Mouse (Mus musculus) heart, postnatal 0 days (tissue): ENCODE measurements around the gene Gm49486.

ENCODE experiments used
- CTCF ChIP-seq: IDR thresholded peaks from 2 replicates; pipeline ENCODE4 v1.5.1; 2016; ENCODE audit warnings: antibody characterized with exemption, control low read depth, low read depth
- EP300 ChIP-seq: IDR thresholded peaks from 2 replicates; pipeline ENCODE4 v1.6.1; 2016; ENCODE audit warnings: antibody characterized with exemption, low read depth

DNA sequence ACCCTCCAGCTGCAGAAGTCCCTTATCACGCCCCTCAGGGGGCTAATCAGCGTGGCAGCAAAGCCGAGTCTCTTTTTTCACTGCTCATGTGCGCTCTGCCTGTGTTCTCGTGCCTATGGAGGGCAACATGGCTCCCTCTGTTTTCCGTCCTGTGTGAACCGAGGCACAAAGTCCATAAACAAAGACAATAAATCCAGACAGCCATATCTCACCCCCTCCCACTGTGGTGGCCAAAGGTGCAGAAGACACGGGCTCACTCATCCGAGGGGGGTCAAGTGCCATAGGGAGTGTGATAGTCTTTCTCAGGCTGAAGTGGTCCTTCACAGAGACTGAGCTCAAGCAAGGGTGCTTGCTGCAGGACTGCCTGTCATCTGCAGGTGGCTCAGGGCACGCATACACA is 43.8 kb downstream of the Gm49486 start:
- TF ChIP-seq CTCF: no peak
- no peak for TF ChIP-seq EP300
